Mouse (Mus musculus): ENCODE data around the gene Mphosph10.

DNA sequence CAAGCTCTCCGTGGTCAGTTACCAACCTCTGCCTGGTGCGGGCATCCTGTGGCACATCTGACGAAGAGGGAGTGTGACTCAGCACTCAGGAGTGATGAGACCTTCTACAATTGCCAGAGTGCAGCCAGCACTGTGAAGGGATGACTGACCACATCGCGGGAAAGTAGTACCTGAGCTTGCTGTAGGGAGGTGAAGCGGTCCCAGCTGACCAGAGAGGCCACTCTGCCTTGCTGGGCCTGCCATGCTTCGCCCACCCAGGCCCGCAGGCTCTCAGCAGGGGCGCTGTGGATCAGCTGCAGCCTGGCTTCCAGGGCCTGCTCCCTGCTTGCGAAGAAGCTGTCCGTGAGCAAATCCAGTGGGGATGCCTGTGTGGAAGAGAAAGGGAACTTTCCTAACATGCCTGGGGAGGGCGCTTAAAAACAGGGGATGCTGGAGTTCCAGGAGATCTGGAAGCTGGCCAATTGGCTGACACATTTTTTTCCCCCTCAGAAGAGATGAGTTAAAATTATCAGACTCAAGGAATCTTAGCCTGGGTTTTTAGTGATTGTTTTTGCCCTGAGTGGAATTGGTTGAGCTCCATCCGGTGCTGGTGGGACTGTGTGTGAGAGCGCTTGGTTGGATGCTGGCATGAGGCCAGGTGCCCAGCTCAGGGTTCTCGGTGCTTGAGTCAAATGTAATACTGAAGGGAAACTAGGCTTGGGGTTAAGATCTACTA is 42.8 kb downstream of the Mphosph10 start:
- TF ChIP-seq CTCF (IDR thresholded peaks at IDR 0.05 in 2 of 3, conservative IDR thresholded peaks at IDR 0.05 in 1 of 3; ENCODE audit: control insufficient read depth in 1 of 3, insufficient read depth in 1 of 3, low read depth in 2 of 3, low read length in 3 of 3, poor library complexity in 1 of 3, severe bottlenecking in 1 of 3) (no peak), HCFC1 (IDR thresholded peaks at IDR 0.05; ENCODE audit: low read depth, low read length) (no peak), POLR2A (IDR thresholded peaks at IDR 0.05; ENCODE audit: control insufficient read depth in 1 of 2, insufficient read depth in 1 of 2, low read depth in 1 of 2, low read length in 2 of 2, poor library complexity in 1 of 2) (no peak), ZC3H11A (IDR thresholded peaks at IDR 0.05; ENCODE audit: low read depth, low read length) (no peak), CHD2 (IDR thresholded peaks at IDR 0.05; ENCODE audit: low read length) (no peak), USF2 (IDR thresholded peaks at IDR 0.05; ENCODE audit: borderline replicate concordance in 1 of 2, insufficient read depth in 1 of 2, low read depth in 1 of 2, low read length in 2 of 2) (no peak), RCOR1 (IDR thresholded peaks at IDR 0.05; ENCODE audit: low read depth, low read length) (no peak), SMC3 (IDR thresholded peaks at IDR 0.05; ENCODE audit: low read depth, low read length) (no peak), EP300 (IDR thresholded peaks at IDR 0.05; ENCODE audit: low read depth in 1 of 2, low read length in 2 of 2) (no peak), USF1 (IDR thresholded peaks at IDR 0.05; ENCODE audit: low read depth, low read length) (no peak), E2F4 (IDR thresholded peaks at IDR 0.05; ENCODE audit: borderline replicate concordance, low read depth, low read length) (no peak), ZNF384 (IDR thresholded peaks at IDR 0.05; ENCODE audit: low read depth, low read length) (no peak)

All from MEL (cell line).